Mouse (Mus musculus) embryonic facial prominence, embryonic 14.5 days (tissue): Measurements from ENCODE around the gene Tm7sf3. TPM values are rescaled to one million over a fixed set of nuclear protein-coding genes. Genes with fewer than 3 reads are reported as not detected.

Experiments used
- ATAC-seq: fragments of 200-750 bp; cut with Nextera tagmentation; 2 replicates; pipeline ENCODE4 v1.8.0; 2017; ENCODE audit warnings: low read depth, moderate number of reproducible peaks, moderate TSS enrichment
- DNase-seq: peaks from one replicate; pipeline ENCODE4 v3.0.0-alpha.2; 2015; ENCODE audit warnings: low spot score
- H3K27ac ChIP-seq: fragments of 300-500 bp; sonication (generic); replicated peaks from 2 replicates; pipeline ENCODE4 v1.5.1; 2014; ENCODE audit warnings: low read depth, mild to moderate bottlenecking, low read length, moderate library complexity
- H3K27me3 ChIP-seq: fragments of 300-500 bp; sonication (generic); replicated peaks from 2 replicates; pipeline ENCODE4 v1.6.1; 2014; ENCODE audit warnings: low read length; ENCODE audit not compliant: control insufficient read depth, insufficient read depth
- H3K36me3 ChIP-seq: fragments of 300-500 bp; sonication (generic); 2 replicates; pipeline ENCODE4 v1.6.1; 2014; ENCODE audit warnings: low read length, mixed read lengths; ENCODE audit not compliant: control insufficient read depth, insufficient read depth
- H3K4me1 ChIP-seq: fragments of 300-500 bp; sonication (generic); 2 replicates; pipeline ENCODE4 v1.6.1; 2014; ENCODE audit warnings: antibody characterized with exemption, low read length; ENCODE audit not compliant: control insufficient read depth, insufficient read depth
- H3K4me2 ChIP-seq: fragments of 300-500 bp; sonication (generic); 2 replicates; pipeline ENCODE4 v1.6.1; 2014; ENCODE audit warnings: low read depth, mild to moderate bottlenecking, low read length, moderate library complexity, mixed read lengths
- H3K4me3 ChIP-seq: fragments of 300-500 bp; sonication (generic); 2 replicates; pipeline ENCODE4 v1.5.1; 2014; ENCODE audit warnings: low read depth, mild to moderate bottlenecking, low read length
- H3K9ac ChIP-seq: fragments of 300-500 bp; sonication (generic); 2 replicates; pipeline ENCODE4 v1.6.1; 2014; ENCODE audit warnings: low read depth, mild to moderate bottlenecking, low read length, moderate library complexity, mixed read lengths
- H3K9me3 ChIP-seq: fragments of 300-500 bp; sonication (generic); 2 replicates; pipeline ENCODE4 v1.6.1; 2016; ENCODE audit warnings: low read length; ENCODE audit not compliant: control insufficient read depth
- WGBS: fragments of 180-500 bp; shearing (Covaris S2); extraction: QIAGEN DNeasy Blood & Tissue Kit; methylation state at CpG from one replicate; pipeline ENCODE4 v1.1.7; 2014; 5-methylcytosine and 5-hydroxymethylcytosine counted together
- polyA plus RNA-seq: library from polyadenylated mRNA; unstranded; fragments of >200 nt; fragmentation: Nextera tagmentation; extraction: Ambion mirVana; gene quantifications from 2 replicates; pipeline ENCODE4 v1.2.1, GENCODE M21; 2014

Tm7sf3 gene
- polyA plus RNA-seq, 1 experiment from 2014 or later, result 53.1 TPM

GRCm38 (mm10) chr6:146631847-146632246 is 10.8 kb downstream of the Tm7sf3 start:
- no peaks in the 10 kb centered on the region for H3K36me3 ChIP-seq
- ATAC-seq, result no peak

GRCm38 (mm10) chr6:146630961-146631360 is 11.7 kb downstream of the Tm7sf3 start:
- 85% methylated on average over 4 of the region's 4 CpGs for WGBS
- Histone ChIP-seq H3K27me3 (no peaks in the 10 kb centered on the region), H3K9ac (no peak overlapping the region), H3K4me1 (peaks cover 15% of the 10 kb centered on the region), H3K9me3 (no peaks in the 10 kb centered on the region), H3K36me3 (no peaks in the 10 kb centered on the region), H3K27ac (no peak overlapping the region), H3K4me3 (no peak overlapping the region), H3K4me2 (no peak overlapping the region)
- no peak for DNase-seq
- no peak for ATAC-seq

More at GRCm38 (mm10) chr6:146631847-146632246, 10.8 kb downstream of the Tm7sf3 start:
- WGBS, result 67% methylated on average over 8 of the region's 8 CpGs
- Histone ChIP-seq H3K9ac (no peak overlapping the region), H3K9me3 (no peaks in the 10 kb centered on the region), H3K4me2 (no peak overlapping the region), H3K27me3 (no peaks in the 10 kb centered on the region), H3K4me1 (peaks cover 15% of the 10 kb centered on the region), H3K27ac (no peak overlapping the region), H3K4me3 (no peak overlapping the region)
- no peak for DNase-seq

- 78% methylated on average over 9 of the region's 9 CpGs for WGBS
These were observed 12.6 kb downstream of the Tm7sf3 start for GRCm38 (mm10) chr6:146629781-146630756.

GRCm38 (mm10) chr6:146628123-146628522 is 14.5 kb downstream of the Tm7sf3 start:
- WGBS, result no CpG with 5 or more reads among the region's 3 CpGs

More at GRCm38 (mm10) chr6:146629781-146630756, 12.6 kb downstream of the Tm7sf3 start:
- Histone ChIP-seq H3K4me3 (no peak overlapping the region), H3K4me2 (no peak overlapping the region), H3K36me3 (no peaks in the 10 kb centered on the region), H3K9ac (no peak overlapping the region), H3K9me3 (no peaks in the 10 kb centered on the region), H3K27ac (no peak overlapping the region), H3K27me3 (no peaks in the 10 kb centered on the region), H3K4me1 (peaks cover 15% of the 10 kb centered on the region)
- ATAC-seq, result no peak
- no peak for DNase-seq

GRCm38 (mm10) chr6:146616670-146617069 is 26.0 kb downstream of the Tm7sf3 start:
- no peaks in the 10 kb centered on the region for H3K9me3 ChIP-seq
- H3K9ac ChIP-seq, result no peak overlapping the region
- peaks cover 82% of the 10 kb centered on the region for H3K36me3 ChIP-seq
- ATAC-seq, result no peak
- no peaks in the 10 kb centered on the region for H3K27me3 ChIP-seq
- no peak overlapping the region for H3K4me2 ChIP-seq
- no peak for DNase-seq
- H3K4me3 ChIP-seq, result no peak overlapping the region
- no peak overlapping the region for H3K27ac ChIP-seq
- no peaks in the 10 kb centered on the region for H3K4me1 ChIP-seq
- WGBS, result 95% methylated on average over 2 of the region's 2 CpGs

More at GRCm38 (mm10) chr6:146628123-146628522, 14.5 kb downstream of the Tm7sf3 start:
- H3K27me3 ChIP-seq, result no peaks in the 10 kb centered on the region
- peaks cover 8% of the 10 kb centered on the region for H3K36me3 ChIP-seq
- ATAC-seq (no peak), DNase-seq (no peak)
- H3K9ac ChIP-seq, result no peak overlapping the region
- no peak overlapping the region for H3K4me2 ChIP-seq
- H3K27ac ChIP-seq, result no peak overlapping the region
- H3K4me3 ChIP-seq, result no peak overlapping the region
- peaks cover 9% of the 10 kb centered on the region for H3K4me1 ChIP-seq
- H3K9me3 ChIP-seq, result no peaks in the 10 kb centered on the region

GRCm38 (mm10) chr6:146615891-146616290 is 26.7 kb downstream of the Tm7sf3 start:
- ATAC-seq (no peak), DNase-seq (no peak)
- Histone ChIP-seq H3K4me1 (no peaks in the 10 kb centered on the region), H3K9me3 (no peaks in the 10 kb centered on the region), H3K27me3 (no peaks in the 10 kb centered on the region), H3K4me2 (no peak overlapping the region), H3K9ac (no peak overlapping the region), H3K4me3 (no peak overlapping the region), H3K36me3 (peaks cover 83% of the 10 kb centered on the region), H3K27ac (no peak overlapping the region)
- WGBS, result 89% methylated on average over 8 of the region's 8 CpGs

GRCm38 (mm10) chr6:146614541-146614940 is 28.1 kb downstream of the Tm7sf3 start:
- DNase-seq, result no peak
- no peak overlapping the region for H3K4me3 ChIP-seq
- no peaks in the 10 kb centered on the region for H3K27me3 ChIP-seq
- 91% methylated on average over 5 of the region's 5 CpGs for WGBS
- peaks cover 87% of the 10 kb centered on the region for H3K36me3 ChIP-seq
- no peaks in the 10 kb centered on the region for H3K4me1 ChIP-seq
- ATAC-seq, result no peak
- no peak overlapping the region for H3K9ac ChIP-seq
- no peak overlapping the region for H3K4me2 ChIP-seq
- no peaks in the 10 kb centered on the region for H3K9me3 ChIP-seq
- no peak overlapping the region for H3K27ac ChIP-seq

GRCm38 (mm10) chr6:146613907-146614306 is 28.7 kb downstream of the Tm7sf3 start:
- H3K36me3 ChIP-seq, result peaks cover 89% of the 10 kb centered on the region
- no peak overlapping the region for H3K9ac ChIP-seq
- H3K9me3 ChIP-seq, result no peaks in the 10 kb centered on the region
- H3K4me1 ChIP-seq, result no peaks in the 10 kb centered on the region
- DNase-seq (no peak), ATAC-seq (no peak)
- WGBS, result 91% methylated on average over 5 of the region's 5 CpGs
- no peak overlapping the region for H3K4me3 ChIP-seq
- no peak overlapping the region for H3K27ac ChIP-seq
- no peaks in the 10 kb centered on the region for H3K27me3 ChIP-seq
- no peak overlapping the region for H3K4me2 ChIP-seq
